Mouse (Mus musculus): ENCODE measurements around the gene Onecut1.

Gene Onecut1

DNA sequence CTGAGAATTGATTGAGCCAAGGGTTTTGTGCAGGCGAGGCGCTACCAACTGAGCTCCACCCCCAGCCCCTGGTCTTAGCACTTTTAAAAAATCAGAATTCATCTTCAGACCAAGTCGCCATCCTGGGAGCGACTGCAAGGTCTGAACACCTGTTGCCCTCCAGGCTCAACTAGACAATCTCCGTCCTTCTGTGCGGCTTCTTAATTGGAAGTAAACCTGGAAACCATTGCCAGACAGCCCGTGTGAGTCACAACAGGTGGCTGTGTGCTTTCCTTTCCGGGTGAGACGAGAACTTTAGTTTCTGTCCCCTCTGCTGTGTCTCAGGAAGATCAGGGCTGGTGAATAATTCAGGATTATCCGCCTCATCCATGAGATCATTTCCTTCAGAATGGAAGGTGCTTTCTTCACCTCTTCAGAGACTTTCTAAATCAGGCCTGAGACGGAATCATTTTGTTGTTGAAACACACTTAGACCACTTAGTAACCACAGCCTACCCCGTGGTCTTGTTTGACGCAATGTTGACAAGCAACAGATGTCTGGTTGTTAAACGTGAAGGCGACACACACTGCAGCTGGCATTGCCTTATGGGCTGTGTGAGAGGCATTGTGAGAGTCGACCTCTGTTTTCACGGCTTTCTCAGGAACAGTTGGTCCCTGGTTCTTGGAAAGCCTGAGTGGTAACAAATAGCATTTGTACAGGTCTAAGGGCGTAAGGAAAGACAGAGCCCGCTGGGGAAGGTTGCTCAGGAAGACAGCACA, 51.1 kb downstream of the Onecut1 start:
- peak in 1 of 2 experiments; percentile 32 for DNase-seq

GRCm38 (mm10) chr9:74915611-74916010, 53.9 kb downstream of the Onecut1 start:
- DNase-seq: no peak

GRCm38 (mm10) chr9:74920450-74920849, 58.7 kb downstream of the Onecut1 start:
- DNase-seq: peak; percentile 30 to 54

DNA sequence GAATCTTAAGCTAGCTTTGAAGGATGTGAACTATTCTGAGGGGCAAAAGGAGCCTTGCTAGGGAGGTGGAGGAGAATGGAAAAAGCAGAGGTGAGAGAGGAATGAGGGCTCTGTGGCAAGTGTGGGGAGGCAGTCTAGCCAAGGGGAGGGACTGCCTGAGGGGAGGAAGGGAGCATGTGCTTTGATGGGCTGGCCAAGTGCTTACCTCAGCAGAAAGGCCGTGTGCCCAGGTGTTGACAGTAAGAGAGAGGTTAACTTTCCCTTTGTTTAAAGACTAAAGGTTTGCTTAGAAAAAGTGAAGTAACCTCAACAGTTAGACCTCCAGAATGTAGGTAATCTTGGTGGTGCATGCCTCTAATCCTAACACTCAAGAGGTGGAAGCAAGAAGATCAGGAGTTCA, 59.7 kb downstream of the Onecut1 start:
- no peak for DNase-seq

- no peak for DNase-seq
These were observed 61.2 kb downstream of the Onecut1 start for GRCm38 (mm10) chr9:74922884-74923283.

GRCm38 (mm10) chr9:74923291-74923977, 61.7 kb downstream of the Onecut1 start:
- DNase-seq: no peak

- DNase-seq: no peak
These were observed 63.6 kb downstream of the Onecut1 start for GRCm38 (mm10) chr9:74925220-74925769.

GRCm38 (mm10) chr9:74929981-74930423, 68.3 kb downstream of the Onecut1 start:
- no peak for DNase-seq

DNA sequence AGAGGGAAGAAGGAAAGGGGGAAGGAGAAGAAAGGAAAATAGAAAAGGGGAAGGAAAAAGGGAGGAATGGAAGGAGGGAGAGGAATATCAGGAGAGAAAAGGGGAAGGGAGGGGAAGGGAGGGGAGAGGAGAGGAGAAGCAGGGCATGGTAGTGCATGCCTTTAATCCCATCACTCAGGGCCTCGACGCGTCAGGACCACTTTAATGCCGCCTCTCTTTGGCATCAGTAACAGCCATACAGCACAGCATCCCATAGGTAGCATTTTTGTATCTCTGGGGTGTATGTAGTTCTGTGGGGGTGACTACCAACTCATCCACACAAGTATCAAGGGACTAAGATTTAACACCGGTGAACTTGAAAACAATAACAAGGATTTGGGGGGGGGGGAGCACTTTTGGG, 68.9 kb downstream of the Onecut1 start:
- DNase-seq: no peak

DNA sequence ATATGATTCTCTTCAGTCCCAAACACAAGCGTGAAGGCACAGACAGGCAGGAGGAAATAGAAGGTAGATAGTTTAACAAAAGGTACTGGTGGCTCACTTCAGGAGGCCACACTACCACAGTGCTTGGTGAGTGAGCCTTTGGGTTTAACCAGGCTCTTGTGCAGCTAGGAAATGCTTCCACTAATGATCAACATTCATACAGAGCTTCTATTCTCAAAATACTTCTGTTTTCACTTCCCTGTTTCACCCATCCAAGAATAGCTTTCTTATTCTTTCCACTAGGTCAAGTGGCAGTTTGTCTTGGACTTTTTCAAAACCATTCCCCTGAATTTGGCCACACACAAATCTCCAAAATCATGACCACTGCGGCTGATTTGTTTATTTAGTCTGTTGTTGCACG, 73.6 kb downstream of the Onecut1 start:
- DNase-seq: no peak

- no peak for DNase-seq
These were observed 76.0 kb downstream of the Onecut1 start for GRCm38 (mm10) chr9:74937761-74938160.

GRCm38 (mm10) chr9:74938670-74939534, 77.2 kb downstream of the Onecut1 start:
- peak; percentile 56 to 59 for DNase-seq
